Mouse (Mus musculus) lung, postnatal 0 days (tissue): ENCODE data around the gene Nsun2. TPM values are rescaled to one million over a fixed set of nuclear protein-coding genes. Genes with fewer than 3 reads are reported as not detected.

ENCODE experiments used
- ATAC-seq: fragments of 200-750 bp; cut with Nextera tagmentation; 2 replicates; pipeline ENCODE4 v1.8.0; 2017; ENCODE audit warnings: moderate library complexity
- DNase-seq: peaks from one replicate; pipeline ENCODE4 v3.0.0-alpha.2; 2016; ENCODE audit warnings: low spot score
- H3K27ac ChIP-seq: fragments of 300-500 bp; sonication (generic); 2 replicates; pipeline ENCODE4 v1.5.1; 2014; ENCODE audit warnings: antibody characterized with exemption, mild to moderate bottlenecking, low read length, mixed read lengths
- H3K27me3 ChIP-seq: fragments of 300-500 bp; sonication (generic); replicated peaks from 2 replicates; pipeline ENCODE4 v1.6.1; 2014; ENCODE audit warnings: low read length, mixed read lengths; ENCODE audit not compliant: insufficient read depth
- H3K36me3 ChIP-seq: fragments of 300-500 bp; sonication (generic); 2 replicates; pipeline ENCODE4 v1.6.1; 2014; ENCODE audit warnings: low read length, mixed read lengths; ENCODE audit not compliant: insufficient read depth
- H3K4me1 ChIP-seq: fragments of 300-500 bp; sonication (generic); 2 replicates; pipeline ENCODE4 v1.6.1; 2014; ENCODE audit warnings: antibody characterized with exemption, low read depth, low read length, mixed read lengths; ENCODE audit not compliant: insufficient read depth
- H3K4me2 ChIP-seq: fragments of 300-500 bp; sonication (generic); replicated peaks from 2 replicates; pipeline ENCODE4 v1.6.1; 2014; ENCODE audit warnings: low read depth, mild to moderate bottlenecking, low read length, moderate library complexity, mixed read lengths
- H3K4me3 ChIP-seq: fragments of 300-500 bp; sonication (generic); 2 replicates; pipeline ENCODE4 v1.5.1; 2014; ENCODE audit warnings: low read depth, low read length
- H3K9ac ChIP-seq: fragments of 300-500 bp; sonication (generic); replicated peaks from 2 replicates; pipeline ENCODE4 v1.6.1; 2014; ENCODE audit warnings: low read depth, mild to moderate bottlenecking
- H3K9me3 ChIP-seq: fragments of 300-500 bp; sonication (generic); 2 replicates; pipeline ENCODE4 v1.6.1; 2016; ENCODE audit warnings: low read length, mixed read lengths
- CTCF ChIP-seq: IDR thresholded peaks from 2 replicates; pipeline ENCODE4 v1.5.1; 2016; ENCODE audit warnings: antibody characterized with exemption, mild to moderate bottlenecking
- EP300 ChIP-seq: IDR thresholded peaks from 2 replicates; pipeline ENCODE4 v1.6.1; 2016; ENCODE audit warnings: antibody characterized with exemption, mild to moderate bottlenecking, control low read depth
- WGBS: fragments of 180-500 bp; shearing (Covaris S2); extraction: QIAGEN DNeasy Blood & Tissue Kit; methylation state at CpG from one replicate; pipeline ENCODE4 v1.1.7; 2014; 5-methylcytosine and 5-hydroxymethylcytosine counted together
- polyA plus RNA-seq: library from polyadenylated mRNA; unstranded; fragments of >200 nt; fragmentation: Nextera tagmentation; extraction: Ambion mirVana; gene quantifications from 2 replicates; pipeline ENCODE4 v1.2.1, GENCODE M21; 2015

Gene Nsun2
- polyA plus RNA-seq, 1 experiment from 2014 or later: 34.7 TPM

DNA sequence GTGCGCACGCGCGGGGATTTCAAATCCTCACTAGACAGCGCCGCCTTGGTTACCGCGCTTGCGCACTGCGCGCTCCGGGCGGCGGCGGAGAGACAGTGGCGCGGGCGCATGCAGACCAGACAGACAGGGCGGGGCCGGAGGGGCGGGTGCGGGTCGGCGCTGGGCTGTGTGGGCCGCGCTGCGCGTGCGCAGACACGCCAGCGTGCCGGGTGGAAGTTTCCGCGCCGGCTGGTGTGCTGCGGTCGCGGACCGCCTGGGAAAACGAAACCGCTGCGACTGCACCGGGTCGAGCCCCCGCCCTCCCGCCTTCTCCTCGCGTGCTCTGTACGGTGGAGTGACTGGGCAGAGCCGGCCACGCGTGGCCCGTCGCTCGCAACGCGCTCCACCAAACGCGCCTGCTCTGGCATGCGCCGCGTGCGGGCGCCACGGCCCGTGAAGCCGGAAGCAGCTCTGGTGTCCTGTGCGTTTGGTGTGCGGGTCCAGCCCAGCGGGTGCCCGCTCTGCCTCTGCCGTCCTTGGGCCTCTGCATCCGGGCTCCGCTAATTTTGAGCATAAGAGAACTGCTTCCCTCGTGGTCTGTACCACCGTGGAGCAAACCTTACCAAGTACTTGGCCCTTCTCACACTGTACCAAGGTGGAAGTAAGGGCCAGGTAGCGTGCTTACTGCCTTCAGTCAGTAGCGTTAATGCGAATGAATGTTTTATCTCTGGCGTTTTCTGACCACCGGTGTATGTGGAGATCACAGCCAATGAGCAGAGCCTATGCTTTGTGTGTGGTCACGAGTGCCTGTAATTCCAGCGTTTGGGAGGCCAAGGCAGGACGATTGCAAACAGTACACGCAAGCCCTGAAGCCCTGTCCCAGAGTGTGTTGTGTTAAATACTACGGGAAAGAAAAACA is 1.4 kb downstream of the Nsun2 start:
- H3K27me3 ChIP-seq: no peaks in the 10 kb centered on the region
- TF ChIP-seq EP300 (no peak), CTCF (no peak)
- peak overlapping the region; percentile 94 for H3K4me2 ChIP-seq
- peak; percentile 97 for DNase-seq
- H3K9me3 ChIP-seq: no peaks in the 10 kb centered on the region
- H3K9ac ChIP-seq: peak overlapping the region; percentile 79
- WGBS: under 1% methylated on average over 50 of the region's 86 CpGs
- H3K4me3 ChIP-seq: peak overlapping the region; percentile 80
- peak; percentile 94 for ATAC-seq
- H3K27ac ChIP-seq: peak overlapping the region; percentile 93
- peaks cover 14% of the 10 kb centered on the region; the same call in 1 of the 2 replicates for H3K4me1 ChIP-seq
- no peaks in the 10 kb centered on the region for H3K36me3 ChIP-seq

DNA sequence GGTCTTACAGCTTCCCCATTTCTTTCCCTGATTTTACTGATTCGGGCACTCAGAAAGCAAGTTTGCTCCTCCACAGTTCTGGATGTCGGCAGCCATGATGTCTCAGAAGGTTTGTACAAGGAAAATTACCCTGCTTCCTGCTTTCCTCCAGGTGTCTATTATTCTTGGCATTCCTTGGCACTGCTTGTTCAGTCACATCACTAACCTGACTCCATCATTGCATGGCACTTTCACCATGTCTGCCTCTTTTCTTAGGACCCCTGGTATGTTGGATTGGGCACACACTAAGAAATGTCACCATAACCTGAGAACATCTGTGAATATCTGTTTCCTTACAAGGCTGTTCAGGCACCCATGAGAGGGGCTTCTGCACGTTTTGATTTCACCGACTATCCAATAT is 2.5 kb downstream of the Nsun2 start:
- Histone ChIP-seq H3K4me1 (peaks cover 12% of the 10 kb centered on the region; the same call in 1 of the 2 replicates), H3K27ac (peak overlapping the region; percentile 93; the same call in 1 of the 2 replicates), H3K4me3 (no peak overlapping the region), H3K9ac (no peak overlapping the region), H3K36me3 (no peaks in the 10 kb centered on the region), H3K4me2 (peak overlapping the region; percentile 94; the same call in 1 of the 2 replicates), H3K27me3 (no peaks in the 10 kb centered on the region), H3K9me3 (no peaks in the 10 kb centered on the region)
- TF ChIP-seq CTCF (no peak), EP300 (no peak)
- DNase-seq (no peak), ATAC-seq (no peak)
- WGBS: 69% methylated on average over 4 of the region's 4 CpGs

DNA sequence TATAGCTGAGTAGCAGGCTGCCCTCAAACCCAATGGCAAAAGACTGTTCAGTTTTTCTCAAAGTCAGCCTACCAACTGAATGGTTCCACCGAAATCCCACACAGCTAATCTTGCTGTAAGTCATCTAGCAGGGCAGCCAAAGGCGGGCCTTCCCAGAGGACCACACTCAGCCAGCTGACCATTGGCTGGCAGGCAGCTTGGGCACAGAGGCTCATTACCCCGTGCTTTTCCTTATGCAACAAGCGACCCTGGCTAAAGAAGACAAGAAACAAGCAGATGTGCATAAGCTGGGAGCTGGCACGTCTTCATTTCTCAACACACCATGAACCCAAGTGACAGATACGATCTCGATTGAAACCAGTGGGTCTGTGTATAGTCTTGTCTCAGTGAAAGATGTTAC is 3.8 kb downstream of the Nsun2 start:
- Histone ChIP-seq H3K4me1 (peaks cover 5% of the 10 kb centered on the region; the same call in 1 of the 2 replicates), H3K36me3 (no peaks in the 10 kb centered on the region), H3K4me3 (no peak overlapping the region), H3K27ac (no peak overlapping the region), H3K4me2 (no peak overlapping the region), H3K9me3 (no peaks in the 10 kb centered on the region), H3K9ac (no peak overlapping the region), H3K27me3 (no peaks in the 10 kb centered on the region)
- ATAC-seq (no peak), DNase-seq (no peak)
- WGBS: 72% methylated on average over 7 of the region's 7 CpGs
- TF ChIP-seq EP300 (no peak), CTCF (no peak)

DNA sequence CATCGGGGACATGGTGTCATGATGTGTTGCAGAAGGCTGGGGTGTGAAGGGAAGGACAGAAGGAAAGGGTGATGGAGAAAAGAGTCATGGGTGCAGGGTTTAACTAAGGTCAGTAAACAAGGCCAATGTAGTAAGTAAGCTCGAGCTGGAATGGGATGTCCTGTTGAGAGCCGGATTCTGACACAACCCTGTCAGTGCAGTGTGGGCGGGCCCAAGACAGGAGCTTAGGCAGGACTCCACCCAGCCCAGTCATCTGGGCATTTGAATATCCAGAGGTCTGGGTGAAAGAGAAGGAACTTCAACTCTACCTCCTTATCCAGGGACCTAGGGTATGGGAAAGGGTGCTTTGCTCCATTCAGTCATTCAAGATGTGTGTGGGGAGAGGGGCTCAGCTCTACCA is 4.8 kb downstream of the Nsun2 start:
- no peaks in the 10 kb centered on the region for H3K4me1 ChIP-seq
- H3K27me3 ChIP-seq: no peaks in the 10 kb centered on the region
- no peaks in the 10 kb centered on the region for H3K9me3 ChIP-seq
- H3K27ac ChIP-seq: no peak overlapping the region
- WGBS: 33% methylated on average over 4 of the region's 4 CpGs
- H3K9ac ChIP-seq: no peak overlapping the region
- DNase-seq: peak; percentile 71
- no peak for ATAC-seq
- H3K4me3 ChIP-seq: no peak overlapping the region
- H3K4me2 ChIP-seq: no peak overlapping the region
- TF ChIP-seq CTCF (no peak), EP300 (no peak)
- H3K36me3 ChIP-seq: no peaks in the 10 kb centered on the region

DNA sequence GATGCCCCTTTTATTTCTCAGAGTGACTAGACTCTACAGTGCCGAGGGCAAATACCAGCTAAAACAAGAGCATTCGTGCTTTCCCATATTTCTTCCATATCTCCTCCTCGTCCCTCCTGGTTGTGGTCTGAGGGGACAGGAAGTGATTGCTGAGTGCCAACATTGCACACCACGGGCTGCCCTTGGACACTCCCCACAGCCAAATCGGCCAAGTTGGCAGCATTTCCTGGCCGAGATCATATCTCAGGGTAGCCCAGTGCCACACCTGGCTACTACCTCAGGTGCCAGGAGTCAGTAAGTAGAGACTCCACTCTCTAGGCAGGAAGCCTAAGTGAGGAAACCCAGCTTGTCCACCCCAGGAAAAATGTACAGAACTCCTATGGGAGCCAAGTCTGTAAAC is 7.7 kb downstream of the Nsun2 start:
- no peaks in the 10 kb centered on the region for H3K4me1 ChIP-seq
- DNase-seq (no peak), ATAC-seq (0 out of 2 replicates have a peak, but pooled peaks have one; percentile 9)
- TF ChIP-seq CTCF (no peak), EP300 (no peak)
- WGBS: 35% methylated on average over 6 of the region's 6 CpGs
- no peak overlapping the region for H3K27ac ChIP-seq
- no peak overlapping the region for H3K9ac ChIP-seq
- H3K4me2 ChIP-seq: no peak overlapping the region
- H3K9me3 ChIP-seq: no peaks in the 10 kb centered on the region
- no peaks in the 10 kb centered on the region for H3K27me3 ChIP-seq
- no peak overlapping the region for H3K4me3 ChIP-seq
- H3K36me3 ChIP-seq: no peaks in the 10 kb centered on the region

DNA sequence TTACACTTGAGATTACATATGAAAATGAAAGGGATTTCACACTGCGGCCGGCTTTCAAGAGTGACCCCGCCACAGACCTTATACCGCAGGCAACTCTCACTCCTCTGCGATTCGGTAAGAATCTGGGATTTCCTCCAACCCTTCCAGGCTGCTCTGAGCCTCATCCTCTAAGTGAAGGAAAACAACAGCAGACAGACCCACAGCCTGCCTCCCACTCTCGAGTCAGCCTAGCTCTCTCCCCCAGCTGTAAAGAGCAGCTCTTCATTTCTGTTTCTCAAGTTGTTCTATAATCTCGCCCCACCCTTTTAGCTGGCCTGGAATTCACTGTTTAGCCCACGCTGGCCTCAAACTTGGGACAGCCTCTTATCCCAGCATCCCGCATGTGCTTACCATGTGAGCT is 8.2 kb downstream of the Nsun2 start:
- WGBS: 26% methylated on average over 10 of the region's 10 CpGs
- TF ChIP-seq EP300: no peak
- TF ChIP-seq CTCF: no peak
- no peaks in the 10 kb centered on the region for H3K4me1 ChIP-seq
- H3K27me3 ChIP-seq: no peaks in the 10 kb centered on the region
- H3K36me3 ChIP-seq: no peaks in the 10 kb centered on the region
- no peak overlapping the region for H3K27ac ChIP-seq
- H3K9ac ChIP-seq: no peak overlapping the region
- no peak overlapping the region for H3K4me2 ChIP-seq
- H3K4me3 ChIP-seq: no peak overlapping the region
- ATAC-seq (peak; percentile 11; the same call in 1 of the 2 replicates), DNase-seq (peak; percentile 54)
- no peaks in the 10 kb centered on the region for H3K9me3 ChIP-seq
